Mouse (Mus musculus): ENCODE measurements at regions not wholly inside any gene's neighbourhood (a gene's known extent, or its start where the extent isn't known, plus 50 kb on each side); places are given as distances from the start of the nearest gene placed in this dataset.

DNA sequence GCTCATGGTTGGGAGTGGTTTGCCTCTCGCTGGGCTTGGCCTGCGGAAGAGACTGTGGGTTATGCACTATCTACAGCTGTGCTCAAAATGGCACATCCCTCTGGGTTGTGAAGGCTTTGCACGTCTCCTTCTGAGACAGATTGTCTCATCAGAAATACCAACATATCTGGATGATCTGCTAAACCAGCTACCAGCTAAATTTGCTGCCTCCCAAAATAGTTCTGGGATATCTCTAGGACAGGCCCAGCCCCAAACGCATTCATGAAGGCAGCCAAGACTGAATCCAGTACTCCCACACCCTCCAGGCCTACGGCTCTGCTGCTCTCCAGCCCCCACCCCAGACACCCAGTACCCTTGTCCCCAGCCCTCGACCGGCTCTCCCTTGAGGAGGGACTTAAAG is 145.7 kb downstream of the Tle3 start:
- Histone ChIP-seq H3K27me3 (ENCODE audit: control insufficient read depth, insufficient read depth, low read length) (peaks cover 4% of the 10 kb centered on the region), H3K9me3 (replicated peaks; ENCODE audit: control insufficient read depth, low read length) (peaks cover 4% of the 10 kb centered on the region), H3K4me1 (ENCODE audit: control insufficient read depth, insufficient read depth, low read length) (no peaks in the 10 kb centered on the region), H3K27ac (ENCODE audit: low read length) (no peak overlapping the region), H3K4me3 (ENCODE audit: low read length) (no peak overlapping the region), H3K4me2 (ENCODE audit: low read depth, low read length) (no peak overlapping the region), H3K9ac (ENCODE audit: low read length) (no peak overlapping the region), H3K36me3 (ENCODE audit: control insufficient read depth, insufficient read depth) (no peaks in the 10 kb centered on the region)
- WGBS: 53% methylated on average over 7 of the region's 7 CpGs
- ATAC-seq (replicated peaks; ENCODE audit: extremely low read depth, insufficient read depth, low FRiP score): 0 out of 2 replicates have a peak, but pooled peaks have one; percentile 41

DNA sequence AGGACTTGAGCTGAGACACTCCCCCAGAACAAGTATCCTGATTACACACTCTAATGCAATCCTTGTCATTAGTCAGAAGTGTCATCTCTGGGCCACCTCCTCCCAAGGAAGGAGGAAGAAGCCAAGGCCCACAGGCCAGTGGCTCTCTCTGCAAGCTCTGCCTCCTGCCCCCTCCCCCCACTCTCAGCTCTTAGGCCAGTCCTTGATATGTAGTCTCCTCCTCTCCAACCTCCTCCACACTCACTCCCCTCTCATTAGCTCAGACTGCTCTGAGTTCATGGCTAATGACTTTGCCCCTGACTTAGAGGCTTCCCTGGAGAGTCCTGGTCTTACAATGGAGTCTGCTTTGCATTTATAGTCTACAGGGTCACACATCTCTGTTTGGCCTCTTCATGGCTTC is 139.3 kb downstream of the Tle3 start:
- H3K4me3 ChIP-seq (ENCODE audit: low read length): no peak overlapping the region
- no peaks in the 10 kb centered on the region for H3K4me1 ChIP-seq (ENCODE audit: control insufficient read depth, insufficient read depth, low read length)
- H3K4me2 ChIP-seq (ENCODE audit: low read depth, low read length): no peak overlapping the region
- no peak overlapping the region for H3K9ac ChIP-seq (ENCODE audit: low read length)
- H3K27ac ChIP-seq (ENCODE audit: low read length): no peak overlapping the region
- H3K27me3 ChIP-seq (ENCODE audit: control insufficient read depth, insufficient read depth, low read length): peaks cover 43% of the 10 kb centered on the region
- ATAC-seq (replicated peaks; ENCODE audit: extremely low read depth, insufficient read depth, low FRiP score): no peak
- H3K36me3 ChIP-seq (ENCODE audit: control insufficient read depth, insufficient read depth): no peaks in the 10 kb centered on the region
- no peaks in the 10 kb centered on the region for H3K9me3 ChIP-seq (replicated peaks; ENCODE audit: control insufficient read depth, low read length)

DNA sequence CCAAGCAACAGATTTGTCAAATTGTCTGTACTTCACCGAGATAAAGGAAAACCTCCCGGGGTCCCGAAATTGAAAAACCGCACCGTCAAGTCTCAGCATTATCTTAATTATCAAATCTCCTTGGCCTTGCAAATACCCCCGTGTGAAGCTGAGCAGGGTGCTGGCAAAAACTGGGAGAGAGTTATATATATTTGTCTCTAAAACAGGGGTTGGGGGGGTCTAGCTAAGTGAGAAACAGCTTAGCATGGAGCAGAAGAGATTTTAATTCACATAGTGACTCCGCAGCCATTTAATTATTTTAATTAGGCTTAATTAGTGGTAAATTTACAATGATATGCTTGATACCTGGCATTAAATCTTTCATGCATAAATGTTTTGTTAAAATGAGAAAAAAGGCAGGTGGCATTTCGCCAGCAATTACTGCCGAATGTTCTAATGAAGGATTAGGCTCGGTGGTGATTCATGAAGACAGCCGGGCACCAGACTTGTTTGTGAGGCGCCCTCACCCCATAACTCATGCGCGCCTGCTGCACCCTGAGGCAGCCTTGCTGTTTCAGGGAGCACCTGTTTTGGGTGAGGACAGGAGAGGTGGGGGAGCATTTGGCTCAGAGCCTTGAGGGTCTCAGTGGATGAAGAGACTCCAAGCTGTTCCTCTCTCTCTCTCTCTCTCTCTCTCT is 138.2 kb downstream of the Tle3 start:
- WGBS: 33% methylated on average over 14 of the region's 14 CpGs
- peaks cover 45% of the 10 kb centered on the region for H3K27me3 ChIP-seq (ENCODE audit: control insufficient read depth, insufficient read depth, low read length)
- H3K4me1 ChIP-seq (ENCODE audit: control insufficient read depth, insufficient read depth, low read length): no peaks in the 10 kb centered on the region
- H3K27ac ChIP-seq (ENCODE audit: low read length): no peak overlapping the region
- no peak overlapping the region for H3K4me3 ChIP-seq (ENCODE audit: low read length)
- H3K36me3 ChIP-seq (ENCODE audit: control insufficient read depth, insufficient read depth): no peaks in the 10 kb centered on the region
- no peak overlapping the region for H3K9ac ChIP-seq (ENCODE audit: low read length)
- H3K9me3 ChIP-seq (replicated peaks; ENCODE audit: control insufficient read depth, low read length): no peaks in the 10 kb centered on the region
- ATAC-seq (replicated peaks; ENCODE audit: extremely low read depth, insufficient read depth, low FRiP score): no peak
- no peak overlapping the region for H3K4me2 ChIP-seq (ENCODE audit: low read depth, low read length)

DNA sequence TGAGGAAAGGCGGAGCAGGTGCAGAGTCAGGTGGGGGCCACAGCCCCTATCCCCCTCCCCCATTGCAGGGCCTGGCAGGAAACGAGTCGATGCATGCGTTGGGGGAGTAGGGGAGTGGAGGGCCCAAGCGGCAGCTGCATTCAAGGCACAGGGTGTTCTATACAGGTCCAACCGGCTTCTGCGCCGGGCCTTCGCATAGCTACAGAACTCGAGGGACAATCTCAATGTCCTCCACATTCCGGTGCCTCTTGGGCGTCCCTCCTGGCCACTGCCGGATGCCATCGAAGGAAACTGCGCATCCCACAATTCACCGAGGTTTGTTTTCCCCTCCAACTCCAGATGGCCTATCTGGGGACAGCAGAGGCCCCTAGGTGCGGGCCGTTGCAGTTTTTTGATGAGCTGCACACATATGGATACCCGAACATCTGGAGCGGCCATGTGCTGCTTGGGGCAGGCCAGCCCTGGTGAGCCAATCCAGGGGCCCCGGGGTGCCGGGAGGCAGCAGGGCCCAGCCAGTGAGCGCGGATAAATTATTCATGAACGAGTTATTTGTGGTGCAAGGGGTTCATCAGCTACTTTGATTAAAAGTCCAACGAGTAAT is 137.5 kb downstream of the Tle3 start:
- ATAC-seq (replicated peaks; ENCODE audit: extremely low read depth, insufficient read depth, low FRiP score): no peak; the same call in 1 of the 2 replicates
- Histone ChIP-seq H3K4me1 (ENCODE audit: control insufficient read depth, insufficient read depth, low read length) (no peaks in the 10 kb centered on the region), H3K4me3 (ENCODE audit: low read length) (no peak overlapping the region), H3K36me3 (ENCODE audit: control insufficient read depth, insufficient read depth) (no peaks in the 10 kb centered on the region), H3K9me3 (replicated peaks; ENCODE audit: control insufficient read depth, low read length) (no peaks in the 10 kb centered on the region), H3K4me2 (ENCODE audit: low read depth, low read length) (no peak overlapping the region), H3K27ac (ENCODE audit: low read length) (no peak overlapping the region), H3K27me3 (ENCODE audit: control insufficient read depth, insufficient read depth, low read length) (peaks cover 45% of the 10 kb centered on the region), H3K9ac (ENCODE audit: low read length) (no peak overlapping the region)
- 16% methylated on average over 26 of the region's 26 CpGs for WGBS

DNA sequence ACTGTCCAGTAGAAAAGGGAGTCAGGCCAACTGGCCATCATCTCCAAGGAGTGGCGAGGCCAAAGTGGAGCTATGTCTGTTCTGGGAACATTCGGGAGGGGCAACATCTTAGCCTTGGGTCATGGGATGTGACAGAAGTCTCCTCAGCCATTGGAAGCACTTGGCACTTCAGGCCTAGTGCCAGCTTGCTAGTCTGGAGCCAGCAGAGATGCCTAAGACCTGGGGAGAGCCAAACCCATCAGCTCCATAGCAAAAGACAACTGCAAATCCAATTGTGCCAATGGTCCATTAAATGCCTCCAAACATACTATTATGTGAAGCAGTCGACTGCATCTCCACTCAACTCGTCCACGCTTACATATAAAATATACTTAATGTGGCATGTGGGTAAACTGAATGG is 136.9 kb downstream of the Tle3 start:
- no peak overlapping the region for H3K27ac ChIP-seq (ENCODE audit: low read length)
- no peak overlapping the region for H3K9ac ChIP-seq (ENCODE audit: low read length)
- no peak overlapping the region for H3K4me3 ChIP-seq (ENCODE audit: low read length)
- H3K9me3 ChIP-seq (replicated peaks; ENCODE audit: control insufficient read depth, low read length): no peaks in the 10 kb centered on the region
- no peak overlapping the region for H3K4me2 ChIP-seq (ENCODE audit: low read depth, low read length)
- H3K27me3 ChIP-seq (ENCODE audit: control insufficient read depth, insufficient read depth, low read length): peaks cover 47% of the 10 kb centered on the region
- WGBS: 74% methylated on average over 5 of the region's 5 CpGs
- no peaks in the 10 kb centered on the region for H3K4me1 ChIP-seq (ENCODE audit: control insufficient read depth, insufficient read depth, low read length)
- no peaks in the 10 kb centered on the region for H3K36me3 ChIP-seq (ENCODE audit: control insufficient read depth, insufficient read depth)
- no peak for ATAC-seq (replicated peaks; ENCODE audit: extremely low read depth, insufficient read depth, low FRiP score)

DNA sequence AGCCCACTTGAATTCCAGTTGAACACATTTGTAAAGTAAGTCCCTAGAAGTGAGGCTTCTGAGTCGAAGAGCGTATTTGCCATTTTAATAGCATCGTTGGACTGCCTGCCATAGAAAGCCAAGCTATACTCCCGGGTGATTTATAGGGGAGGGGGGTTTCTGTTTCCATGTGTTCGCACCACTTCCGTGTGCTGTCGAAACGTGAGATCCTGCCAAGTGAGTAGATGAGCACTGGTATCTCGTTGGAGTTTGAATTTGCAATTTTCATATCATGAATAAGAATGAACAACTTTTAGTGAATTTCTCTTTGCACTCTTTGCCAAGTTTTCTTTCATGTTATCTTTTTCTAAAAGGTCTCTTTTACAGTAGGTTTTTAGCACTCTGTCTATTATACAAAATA is 128.7 kb downstream of the Tle3 start:
- WGBS: 72% methylated on average over 9 of the region's 9 CpGs
- Histone ChIP-seq H3K9ac (ENCODE audit: low read length) (no peak overlapping the region), H3K4me1 (ENCODE audit: control insufficient read depth, insufficient read depth, low read length) (no peaks in the 10 kb centered on the region), H3K27ac (ENCODE audit: low read length) (no peak overlapping the region), H3K9me3 (replicated peaks; ENCODE audit: control insufficient read depth, low read length) (no peaks in the 10 kb centered on the region), H3K4me3 (ENCODE audit: low read length) (no peak overlapping the region), H3K36me3 (ENCODE audit: control insufficient read depth, insufficient read depth) (no peaks in the 10 kb centered on the region), H3K27me3 (ENCODE audit: control insufficient read depth, insufficient read depth, low read length) (peaks cover 21% of the 10 kb centered on the region), H3K4me2 (ENCODE audit: low read depth, low read length) (no peak overlapping the region)
- no peak for ATAC-seq (replicated peaks; ENCODE audit: extremely low read depth, insufficient read depth, low FRiP score)

DNA sequence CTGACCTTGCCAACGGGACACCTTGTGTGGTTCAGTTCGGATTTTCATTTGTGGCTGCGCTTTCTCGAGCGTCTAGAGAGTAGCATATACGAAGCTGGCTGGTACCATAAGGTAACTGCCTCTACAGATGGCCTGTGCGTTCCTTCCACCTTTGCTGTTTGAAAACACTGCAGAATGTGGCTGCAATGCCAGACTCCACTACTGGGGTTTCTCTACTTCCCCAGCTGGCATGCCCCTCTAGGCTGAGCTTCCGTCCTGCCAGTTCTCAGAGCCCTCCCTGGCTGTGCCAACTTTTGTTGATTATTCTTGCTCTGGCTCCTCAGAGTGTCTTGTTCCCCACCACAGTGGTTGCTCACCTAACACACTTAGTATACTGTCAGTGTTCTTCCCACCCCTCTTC is 120.7 kb downstream of the Tle3 start:
- no peak overlapping the region for H3K9ac ChIP-seq (ENCODE audit: low read length)
- no peaks in the 10 kb centered on the region for H3K4me1 ChIP-seq (ENCODE audit: control insufficient read depth, insufficient read depth, low read length)
- no peaks in the 10 kb centered on the region for H3K9me3 ChIP-seq (replicated peaks; ENCODE audit: control insufficient read depth, low read length)
- no peak overlapping the region for H3K4me3 ChIP-seq (ENCODE audit: low read length)
- H3K27me3 ChIP-seq (ENCODE audit: control insufficient read depth, insufficient read depth, low read length): peaks cover 44% of the 10 kb centered on the region
- H3K36me3 ChIP-seq (ENCODE audit: control insufficient read depth, insufficient read depth): no peaks in the 10 kb centered on the region
- no peak for ATAC-seq (replicated peaks; ENCODE audit: extremely low read depth, insufficient read depth, low FRiP score)
- no peak overlapping the region for H3K27ac ChIP-seq (ENCODE audit: low read length)
- no peak overlapping the region for H3K4me2 ChIP-seq (ENCODE audit: low read depth, low read length)
- 80% methylated on average over 8 of the region's 8 CpGs for WGBS

DNA sequence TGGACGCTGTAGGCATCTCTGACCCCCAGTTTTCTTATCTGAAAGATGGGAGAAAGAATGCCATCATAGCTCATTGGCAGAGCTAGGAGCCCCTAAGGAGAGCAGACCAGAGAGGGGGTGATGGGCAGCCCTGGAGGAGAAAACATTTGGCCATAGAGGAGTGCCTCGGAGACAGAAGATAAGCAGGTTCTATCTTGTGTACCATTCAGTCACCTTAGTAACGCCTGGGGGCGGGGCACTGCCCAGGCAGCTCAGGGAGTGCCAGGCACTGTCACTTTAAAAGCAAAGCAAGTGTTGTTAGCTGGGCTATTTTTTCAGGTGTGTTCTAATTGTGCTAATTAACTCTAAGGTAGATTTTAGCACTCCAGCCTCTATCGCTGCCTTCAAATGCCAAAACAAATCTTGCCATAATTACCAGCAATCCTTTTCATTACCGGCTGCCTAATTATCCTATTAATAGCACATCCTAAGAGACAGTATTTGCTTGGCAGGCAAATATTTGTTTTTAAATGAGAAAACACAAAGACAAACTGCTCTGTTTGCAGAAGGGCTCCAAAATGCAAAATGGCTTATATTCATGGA is 119.1 kb downstream of the Tle3 start:
- Histone ChIP-seq H3K4me2 (ENCODE audit: low read depth, low read length) (no peak overlapping the region), H3K27ac (ENCODE audit: low read length) (no peak overlapping the region), H3K4me1 (ENCODE audit: control insufficient read depth, insufficient read depth, low read length) (no peaks in the 10 kb centered on the region), H3K36me3 (ENCODE audit: control insufficient read depth, insufficient read depth) (no peaks in the 10 kb centered on the region), H3K9ac (ENCODE audit: low read length) (no peak overlapping the region), H3K9me3 (replicated peaks; ENCODE audit: control insufficient read depth, low read length) (no peaks in the 10 kb centered on the region), H3K4me3 (ENCODE audit: low read length) (no peak overlapping the region), H3K27me3 (ENCODE audit: control insufficient read depth, insufficient read depth, low read length) (peaks cover 45% of the 10 kb centered on the region)
- no peak for ATAC-seq (replicated peaks; ENCODE audit: extremely low read depth, insufficient read depth, low FRiP score)
- WGBS: 26% methylated on average over 6 of the region's 6 CpGs

DNA sequence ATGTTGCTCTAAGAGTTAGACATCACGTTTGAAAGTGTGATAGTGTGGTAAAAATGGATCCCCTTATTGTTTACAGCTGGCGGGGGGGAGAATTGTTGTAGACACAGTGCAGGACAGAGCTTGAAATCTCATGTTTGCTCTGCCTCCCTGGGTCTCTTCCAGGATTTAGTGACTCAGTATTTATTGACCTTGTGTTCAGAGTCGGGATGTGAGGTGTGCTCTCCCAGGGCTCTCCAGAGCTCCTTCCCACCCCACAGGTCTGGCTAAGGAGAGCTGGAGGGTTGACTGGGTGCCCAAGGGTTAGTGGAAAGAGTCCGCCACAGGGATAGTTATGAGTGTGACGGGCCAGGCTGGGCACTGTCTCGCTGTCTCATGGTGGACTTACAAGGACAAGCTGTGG is 117.8 kb downstream of the Tle3 start:
- no peak for ATAC-seq (replicated peaks; ENCODE audit: extremely low read depth, insufficient read depth, low FRiP score)
- 64% methylated on average over 6 of the region's 6 CpGs for WGBS
- H3K27me3 ChIP-seq (ENCODE audit: control insufficient read depth, insufficient read depth, low read length): peaks cover 49% of the 10 kb centered on the region

More for the DNA sequence above, 117.8 kb downstream of the Tle3 start:
- Histone ChIP-seq H3K4me1 (ENCODE audit: control insufficient read depth, insufficient read depth, low read length) (no peaks in the 10 kb centered on the region), H3K4me3 (ENCODE audit: low read length) (no peak overlapping the region), H3K4me2 (ENCODE audit: low read depth, low read length) (no peak overlapping the region), H3K9ac (ENCODE audit: low read length) (no peak overlapping the region), H3K9me3 (replicated peaks; ENCODE audit: control insufficient read depth, low read length) (no peaks in the 10 kb centered on the region), H3K27ac (ENCODE audit: low read length) (no peak overlapping the region), H3K36me3 (ENCODE audit: control insufficient read depth, insufficient read depth) (no peaks in the 10 kb centered on the region)
